Mouse (Mus musculus): ENCODE measurements around the gene Zfp740. TPM values are rescaled to one million over a fixed set of nuclear protein-coding genes. Genes with fewer than 3 reads are reported as not detected.

Zfp740 gene
- polyA plus RNA-seq, 1 experiment from 2014 or later: 17.1 TPM

DNA sequence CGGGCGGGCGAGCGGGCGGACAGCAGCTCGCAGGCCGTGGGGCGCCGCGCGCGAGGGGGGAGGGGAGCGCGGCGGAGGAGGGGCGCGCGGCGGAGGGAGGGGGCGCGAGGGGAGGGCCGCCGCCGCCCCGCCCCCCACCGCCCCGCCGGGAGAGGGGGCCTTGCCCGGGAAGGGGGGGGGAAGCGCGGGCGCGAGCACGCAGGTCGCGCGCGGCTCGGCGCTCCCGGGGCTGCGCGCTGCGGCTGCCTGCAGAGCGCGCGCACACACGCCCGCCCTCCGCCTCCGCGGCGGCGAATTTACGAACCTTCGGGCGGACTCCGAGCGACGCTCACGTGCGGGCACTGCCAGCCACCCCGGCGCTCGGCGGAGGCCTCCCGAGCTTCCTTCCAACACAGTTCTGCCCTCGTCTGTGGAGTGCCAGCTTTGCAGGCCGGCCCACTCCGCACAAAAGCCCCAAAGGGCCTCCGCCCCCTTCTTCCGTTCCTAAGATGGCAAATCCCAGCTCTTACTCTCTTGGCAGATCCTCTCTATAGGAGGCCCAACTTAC lies 859 bp downstream of the Zfp740 start:
- no peaks in the 10 kb centered on the region for H3K9me3 ChIP-seq (replicated peaks; ENCODE audit: control insufficient read depth, low read length)
- WGBS (ENCODE audit: insufficient replicate concordance): 0% methylated on average over 32 of the region's 72 CpGs

DNA sequence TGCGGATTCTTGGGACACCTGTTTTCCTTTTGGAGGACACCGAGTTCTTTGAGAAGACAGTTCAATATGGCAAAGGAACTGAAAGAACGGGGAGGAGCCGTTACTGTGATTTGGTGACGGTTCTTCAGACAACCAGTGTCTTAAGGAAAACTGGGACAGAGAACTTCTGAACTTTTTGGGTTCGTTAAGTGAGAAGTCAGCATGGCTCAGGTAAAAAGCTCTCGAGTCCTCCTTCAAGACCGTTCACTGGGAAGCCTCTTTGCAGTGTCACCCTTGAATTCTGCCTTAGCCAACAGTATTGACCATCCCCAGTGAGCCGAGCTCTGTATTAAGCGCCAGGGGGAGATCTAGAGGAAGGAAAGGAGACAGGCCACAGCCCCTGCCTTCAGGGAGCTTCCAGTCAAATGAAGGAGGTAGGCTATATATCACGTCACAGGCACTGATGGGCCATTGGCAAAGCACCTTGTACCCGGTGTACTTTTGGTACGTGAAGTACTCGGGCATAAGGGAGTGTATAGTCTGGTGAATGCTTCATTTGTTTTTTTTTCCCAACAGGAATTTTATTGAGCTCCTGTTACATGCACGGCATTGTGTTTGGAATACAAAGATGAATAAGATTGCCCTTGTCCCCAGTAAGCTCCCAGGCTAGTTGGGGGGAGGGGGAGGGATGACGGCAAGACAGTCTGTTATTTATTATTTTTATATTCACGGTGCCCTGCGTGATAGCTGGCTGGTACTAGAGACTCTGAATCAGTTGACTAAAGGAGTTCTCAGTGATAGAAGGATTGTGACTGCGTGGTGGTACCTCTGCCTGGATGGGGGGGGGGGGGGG lies 1.8 kb downstream of the Zfp740 start, which contains the start of gene Csad:
Csad (minus strand) TSS at position 51 of the 832 bp plus-strand sequence.
- Histone ChIP-seq H3K4me2 (ENCODE audit: low read depth, low read length) (peak within 1 kb of the TSS; percentile 84), H3K9ac (ENCODE audit: low read depth, low read length) (peak within 1 kb of the TSS; percentile 93), H3K4me1 (ENCODE audit: control insufficient read depth, low read depth, low read length) (peaks cover 19% of the 10 kb centered on the region), H3K36me3 (ENCODE audit: control insufficient read depth, insufficient read depth) (peaks cover 25% of the 10 kb centered on the region), H3K27ac (ENCODE audit: low read length) (peak within 1 kb of the TSS; percentile 97), H3K9me3 (replicated peaks; ENCODE audit: control insufficient read depth, low read length) (no peaks in the 10 kb centered on the region), H3K4me3 (ENCODE audit: low read depth, low read length) (peak within 1 kb of the TSS; percentile 91), H3K27me3 (ENCODE audit: control insufficient read depth, insufficient read depth, low read depth, low read length) (no peaks in the 10 kb centered on the region)
- WGBS (ENCODE audit: insufficient replicate concordance): 72% methylated on average over 19 of the region's 19 CpGs
- no peak for ATAC-seq (ENCODE audit: low read depth)

More for the DNA sequence above, 859 bp downstream of the Zfp740 start:
- H3K4me3 ChIP-seq (ENCODE audit: low read depth, low read length): peak overlapping the region; percentile 91
- H3K4me1 ChIP-seq (ENCODE audit: control insufficient read depth, low read depth, low read length): peaks cover 19% of the 10 kb centered on the region
- H3K4me2 ChIP-seq (ENCODE audit: low read depth, low read length): peak overlapping the region; percentile 84
- H3K27me3 ChIP-seq (ENCODE audit: control insufficient read depth, insufficient read depth, low read depth, low read length): no peaks in the 10 kb centered on the region
- ATAC-seq (ENCODE audit: low read depth): peak; percentile 63
- peak overlapping the region; percentile 93 for H3K9ac ChIP-seq (ENCODE audit: low read depth, low read length)
- H3K27ac ChIP-seq (ENCODE audit: low read length): peak overlapping the region; percentile 97
- H3K36me3 ChIP-seq (ENCODE audit: control insufficient read depth, insufficient read depth): peaks cover 21% of the 10 kb centered on the region

DNA sequence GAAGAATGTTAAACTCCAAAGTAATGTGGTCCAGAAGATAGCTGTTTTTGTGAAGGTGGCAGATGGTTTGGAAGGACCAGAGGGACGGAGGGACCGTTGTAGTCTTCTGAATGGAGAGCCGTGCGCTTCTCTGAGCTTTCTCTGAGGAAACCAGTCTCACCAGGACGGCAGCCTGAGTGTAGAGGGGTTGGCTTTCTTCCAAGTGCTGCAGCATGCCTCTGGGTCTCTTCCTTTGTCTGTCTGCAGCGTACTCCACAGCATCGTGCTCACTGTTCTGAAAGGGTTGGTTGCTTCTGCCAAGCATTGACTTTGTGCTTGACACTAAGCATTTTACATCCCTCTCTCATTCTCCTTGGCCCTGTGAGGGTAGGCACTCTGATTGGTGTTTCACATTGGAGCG lies 2.7 kb downstream of the Zfp740 start:
- H3K9ac ChIP-seq (ENCODE audit: low read depth, low read length): no peak overlapping the region
- H3K4me2 ChIP-seq (ENCODE audit: low read depth, low read length): 0 out of 2 replicates have a peak overlapping the region, but pooled peaks have one; percentile 84
- no peaks in the 10 kb centered on the region for H3K27me3 ChIP-seq (ENCODE audit: control insufficient read depth, insufficient read depth, low read depth, low read length)
- WGBS (ENCODE audit: insufficient replicate concordance): 76% methylated on average over 8 of the region's 8 CpGs
- no peak for ATAC-seq (ENCODE audit: low read depth)
- no peak overlapping the region for H3K27ac ChIP-seq (ENCODE audit: low read length)
- no peaks in the 10 kb centered on the region for H3K9me3 ChIP-seq (replicated peaks; ENCODE audit: control insufficient read depth, low read length)
- no peak overlapping the region for H3K4me3 ChIP-seq (ENCODE audit: low read depth, low read length)
- peaks cover 19% of the 10 kb centered on the region for H3K4me1 ChIP-seq (ENCODE audit: control insufficient read depth, low read depth, low read length)
- peaks cover 30% of the 10 kb centered on the region for H3K36me3 ChIP-seq (ENCODE audit: control insufficient read depth, insufficient read depth)

DNA sequence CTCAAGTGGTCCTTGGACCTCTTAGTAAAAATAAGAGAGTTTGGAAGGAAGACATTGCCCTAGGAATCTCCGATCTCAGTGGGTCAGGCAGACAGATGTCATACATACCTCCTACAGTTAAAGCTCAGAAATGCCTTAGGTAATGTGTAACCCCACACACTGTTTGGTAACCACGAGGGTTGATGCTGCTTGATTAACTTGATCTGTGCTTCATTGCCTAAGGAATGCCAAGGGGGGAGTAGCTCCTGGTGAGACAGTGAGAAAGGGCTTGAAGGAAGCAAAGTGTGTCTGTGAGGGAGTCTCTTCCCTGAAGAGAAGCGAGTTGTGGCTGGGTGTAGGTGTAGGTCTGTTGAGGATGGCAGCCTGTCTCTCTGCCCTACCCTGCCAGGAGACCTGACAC lies 4.3 kb downstream of the Zfp740 start:
- Histone ChIP-seq H3K4me1 (ENCODE audit: control insufficient read depth, low read depth, low read length) (peaks cover 16% of the 10 kb centered on the region), H3K36me3 (ENCODE audit: control insufficient read depth, insufficient read depth) (peaks cover 34% of the 10 kb centered on the region), H3K4me3 (ENCODE audit: low read depth, low read length) (no peak overlapping the region), H3K27ac (ENCODE audit: low read length) (no peak overlapping the region), H3K9me3 (replicated peaks; ENCODE audit: control insufficient read depth, low read length) (no peaks in the 10 kb centered on the region), H3K9ac (ENCODE audit: low read depth, low read length) (no peak overlapping the region), H3K27me3 (ENCODE audit: control insufficient read depth, insufficient read depth, low read depth, low read length) (no peaks in the 10 kb centered on the region), H3K4me2 (ENCODE audit: low read depth, low read length) (no peak overlapping the region)
- no peak for ATAC-seq (ENCODE audit: low read depth)
- WGBS (ENCODE audit: insufficient replicate concordance): 66% methylated on average over 3 of the region's 3 CpGs

DNA sequence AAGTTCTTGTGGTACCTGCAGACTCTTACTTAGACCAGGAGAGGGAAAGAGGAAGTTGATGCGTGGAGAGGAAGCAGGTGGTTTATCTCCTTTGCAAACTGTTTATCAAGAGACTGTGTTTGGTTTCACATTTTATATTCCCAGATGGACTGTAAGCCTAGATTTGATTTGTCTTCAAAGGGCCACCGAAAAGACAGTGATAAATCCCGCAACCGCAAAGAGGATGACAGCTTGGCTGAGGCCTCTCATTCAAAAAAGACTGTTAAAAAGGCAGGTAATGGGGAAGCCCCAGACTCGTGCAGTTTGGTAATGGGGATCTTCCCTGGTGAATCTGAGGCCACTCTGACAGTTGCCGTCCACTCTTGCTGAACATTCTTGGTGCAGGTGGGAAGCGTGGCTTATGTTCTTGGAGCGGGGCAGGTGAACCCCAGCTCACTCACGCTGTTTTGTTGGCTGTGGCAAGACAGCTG lies 5.1 kb downstream of the Zfp740 start:
- no peak overlapping the region for H3K27ac ChIP-seq (ENCODE audit: low read length)
- ATAC-seq (ENCODE audit: low read depth): no peak
- no peaks in the 10 kb centered on the region for H3K9me3 ChIP-seq (replicated peaks; ENCODE audit: control insufficient read depth, low read length)
- H3K4me3 ChIP-seq (ENCODE audit: low read depth, low read length): no peak overlapping the region
- H3K9ac ChIP-seq (ENCODE audit: low read depth, low read length): no peak overlapping the region
- WGBS (ENCODE audit: insufficient replicate concordance): 42% methylated on average over 9 of the region's 9 CpGs
- peaks cover 42% of the 10 kb centered on the region for H3K36me3 ChIP-seq (ENCODE audit: control insufficient read depth, insufficient read depth)
- H3K4me1 ChIP-seq (ENCODE audit: control insufficient read depth, low read depth, low read length): peaks cover 10% of the 10 kb centered on the region
- no peak overlapping the region for H3K4me2 ChIP-seq (ENCODE audit: low read depth, low read length)
- H3K27me3 ChIP-seq (ENCODE audit: control insufficient read depth, insufficient read depth, low read depth, low read length): no peaks in the 10 kb centered on the region

DNA sequence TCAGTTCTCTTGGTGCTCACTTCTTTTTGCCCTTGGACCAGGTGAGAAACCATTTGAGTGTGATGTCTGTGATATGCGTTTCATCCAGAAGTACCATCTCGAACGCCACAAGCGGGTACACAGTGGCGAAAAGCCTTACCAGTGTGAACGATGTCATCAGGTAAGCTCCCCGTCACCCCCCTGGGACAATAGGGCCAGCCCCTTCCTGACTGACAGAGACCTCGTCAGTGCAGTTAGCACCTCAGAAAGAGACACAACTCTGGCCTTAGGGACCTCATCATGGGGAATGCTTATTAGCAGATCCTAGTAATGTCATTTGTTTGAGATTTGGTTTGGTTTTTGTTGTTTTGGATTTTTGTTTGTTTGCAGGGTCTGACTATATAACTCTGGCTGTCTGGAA lies 6.1 kb downstream of the Zfp740 start:
- no peak overlapping the region for H3K4me2 ChIP-seq (ENCODE audit: low read depth, low read length)
- no peaks in the 10 kb centered on the region for H3K27me3 ChIP-seq (ENCODE audit: control insufficient read depth, insufficient read depth, low read depth, low read length)
- no peak overlapping the region for H3K4me3 ChIP-seq (ENCODE audit: low read depth, low read length)
- no peak overlapping the region for H3K27ac ChIP-seq (ENCODE audit: low read length)
- WGBS (ENCODE audit: insufficient replicate concordance): 87% methylated on average over 8 of the region's 8 CpGs
- no peak overlapping the region for H3K9ac ChIP-seq (ENCODE audit: low read depth, low read length)
- no peak for ATAC-seq (ENCODE audit: low read depth)
- peaks cover 10% of the 10 kb centered on the region for H3K4me1 ChIP-seq (ENCODE audit: control insufficient read depth, low read depth, low read length)
- no peaks in the 10 kb centered on the region for H3K9me3 ChIP-seq (replicated peaks; ENCODE audit: control insufficient read depth, low read length)
- peaks cover 44% of the 10 kb centered on the region for H3K36me3 ChIP-seq (ENCODE audit: control insufficient read depth, insufficient read depth)

DNA sequence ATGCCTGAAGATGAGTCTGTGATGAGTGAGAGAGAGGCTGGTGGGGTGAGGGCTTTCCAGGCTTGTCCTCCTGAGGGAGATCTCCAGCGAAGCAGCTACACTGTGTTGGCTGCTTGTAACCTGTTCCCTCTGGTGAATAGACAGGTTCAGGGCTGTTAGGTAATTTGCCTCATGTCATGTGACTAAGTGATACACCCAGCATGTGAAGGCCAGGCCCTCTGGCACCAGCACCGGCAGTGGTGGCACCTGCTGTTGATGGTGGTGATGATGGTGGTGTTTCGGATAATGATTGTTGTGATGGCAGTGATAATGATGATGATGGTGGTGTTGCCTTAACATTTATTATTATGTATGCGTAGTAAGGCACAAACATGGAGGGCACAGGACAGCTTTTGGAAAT lies 7.8 kb downstream of the Zfp740 start:
- Histone ChIP-seq H3K4me3 (ENCODE audit: low read depth, low read length) (no peak overlapping the region), H3K27ac (ENCODE audit: low read length) (no peak overlapping the region), H3K4me2 (ENCODE audit: low read depth, low read length) (no peak overlapping the region), H3K27me3 (ENCODE audit: control insufficient read depth, insufficient read depth, low read depth, low read length) (no peaks in the 10 kb centered on the region), H3K36me3 (ENCODE audit: control insufficient read depth, insufficient read depth) (peaks cover 46% of the 10 kb centered on the region), H3K9me3 (replicated peaks; ENCODE audit: control insufficient read depth, low read length) (no peaks in the 10 kb centered on the region), H3K9ac (ENCODE audit: low read depth, low read length) (no peak overlapping the region), H3K4me1 (ENCODE audit: control insufficient read depth, low read depth, low read length) (no peaks in the 10 kb centered on the region; the same call in none of the 2 replicates)
- 0 out of 2 replicates have a peak, but pooled peaks have one; percentile 13 for ATAC-seq (ENCODE audit: low read depth)
- 84% methylated on average over 4 of the region's 4 CpGs for WGBS (ENCODE audit: insufficient replicate concordance)

DNA sequence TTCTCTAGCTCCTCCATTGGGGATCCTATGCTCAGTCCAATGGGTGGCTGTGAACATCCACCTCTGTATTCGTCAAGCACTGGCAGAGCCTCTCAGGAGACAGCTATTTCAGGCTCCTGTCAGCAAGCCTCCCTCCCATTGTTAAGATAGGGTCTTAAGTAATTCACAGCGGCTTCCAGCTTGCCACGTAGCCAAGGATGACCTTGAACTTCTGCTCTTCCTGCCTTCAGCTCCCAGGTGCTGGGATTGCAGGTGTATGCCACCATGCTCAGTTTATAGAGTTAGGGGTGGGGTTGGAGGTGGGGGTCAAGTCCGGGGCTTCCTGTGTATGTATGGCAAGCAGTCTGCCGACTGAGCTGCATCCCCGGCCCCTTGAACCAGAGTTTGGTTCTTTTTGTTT lies 8.8 kb downstream of the Zfp740 start:
- H3K36me3 ChIP-seq (ENCODE audit: control insufficient read depth, insufficient read depth): peaks cover 41% of the 10 kb centered on the region
- H3K9me3 ChIP-seq (replicated peaks; ENCODE audit: control insufficient read depth, low read length): no peaks in the 10 kb centered on the region
- H3K4me2 ChIP-seq (ENCODE audit: low read depth, low read length): no peak overlapping the region
- WGBS (ENCODE audit: insufficient replicate concordance): 86% methylated on average over 6 of the region's 6 CpGs
- no peak overlapping the region for H3K9ac ChIP-seq (ENCODE audit: low read depth, low read length)
- H3K4me1 ChIP-seq (ENCODE audit: control insufficient read depth, low read depth, low read length): no peaks in the 10 kb centered on the region; the same call in 1 of the 2 replicates
- no peak overlapping the region for H3K4me3 ChIP-seq (ENCODE audit: low read depth, low read length)
- no peaks in the 10 kb centered on the region for H3K27me3 ChIP-seq (ENCODE audit: control insufficient read depth, insufficient read depth, low read depth, low read length)
- H3K27ac ChIP-seq (ENCODE audit: low read length): no peak overlapping the region
- no peak for ATAC-seq (ENCODE audit: low read depth)

DNA sequence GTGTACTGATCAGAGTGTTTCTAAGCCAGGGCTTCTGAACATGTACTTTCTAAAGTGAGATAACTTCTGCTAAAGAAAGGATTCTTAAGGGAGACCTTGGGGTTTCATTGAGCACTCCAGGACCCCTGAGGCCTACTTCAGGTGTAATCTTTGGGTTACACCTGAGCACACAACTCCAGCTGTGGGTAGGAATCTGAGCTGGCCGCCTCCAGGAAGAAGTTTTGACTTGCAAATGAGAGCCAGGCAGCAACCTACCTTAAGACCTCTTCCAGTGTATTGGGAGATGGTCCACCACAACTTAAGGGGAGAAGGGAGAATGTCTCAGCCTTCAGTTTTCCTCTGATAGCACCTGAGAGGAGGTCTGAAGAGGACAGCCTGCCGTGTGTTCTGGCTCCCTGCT lies 11.1 kb downstream of the Zfp740 start:
- ATAC-seq (ENCODE audit: low read depth): no peak
- Histone ChIP-seq H3K9me3 (replicated peaks; ENCODE audit: control insufficient read depth, low read length) (no peaks in the 10 kb centered on the region), H3K27me3 (ENCODE audit: control insufficient read depth, insufficient read depth, low read depth, low read length) (no peaks in the 10 kb centered on the region), H3K4me2 (ENCODE audit: low read depth, low read length) (no peak overlapping the region), H3K4me1 (ENCODE audit: control insufficient read depth, low read depth, low read length) (no peaks in the 10 kb centered on the region), H3K27ac (ENCODE audit: low read length) (no peak overlapping the region), H3K4me3 (ENCODE audit: low read depth, low read length) (no peak overlapping the region), H3K36me3 (ENCODE audit: control insufficient read depth, insufficient read depth) (peaks cover 23% of the 10 kb centered on the region), H3K9ac (ENCODE audit: low read depth, low read length) (no peak overlapping the region)
- 61% methylated on average over 2 of the region's 2 CpGs for WGBS (ENCODE audit: insufficient replicate concordance)
